ENCODE assay signal across 13 mouse cellular contexts in the genomic region with DNA sequence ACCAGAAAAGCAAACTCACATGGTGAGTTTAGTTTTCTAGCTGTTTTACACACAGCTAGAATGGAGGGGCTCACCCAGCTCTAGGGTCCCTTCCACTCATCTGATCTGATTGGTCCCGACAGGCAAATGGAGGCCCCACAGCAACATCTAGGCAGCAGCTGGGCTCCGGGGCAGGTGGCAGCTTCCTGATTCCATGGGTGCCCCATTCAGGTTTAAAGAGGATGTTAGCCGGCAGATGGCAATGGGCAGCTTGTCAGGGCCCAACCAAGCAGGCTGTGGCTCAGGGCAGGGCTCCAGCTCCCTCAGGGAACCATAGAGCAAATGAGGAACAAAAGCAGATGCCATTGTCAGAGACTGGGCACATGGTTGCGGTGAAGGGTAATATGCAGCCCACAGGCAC. TPM values are rescaled to one million over a fixed set of nuclear protein-coding genes. Genes with fewer than 3 reads are reported as not detected.
A peak's percentile ranks its signal among the peaks of the same experiment; 100 is the strongest.
DNase-seq lines count a peak whose midpoint lies in the region; ATAC-seq and TF ChIP-seq lines count a peak whose summit lies in the region.
"Had no signal": no experiment of that assay in that cellular context is flagged by ENCODE, and none has a peak within 500 bp of the region (broad histone marks: within the 10 kb centered on the region; RNA-seq: fewer than 3 reads in every experiment).

No protein-coding gene starts in this region.

- no peak overlapping the region for H3K4me2 ChIP-seq in kidney, embryonic 16.5 days (replicated peaks; ENCODE audit: low read depth, low read length)
- H3K4me2 ChIP-seq: limb, embryonic 13.5 days; lung, embryonic 14.5 days had no signal

- no peak for TF ChIP-seq CTCF in brain, embryonic 14.5 days (IDR thresholded peaks at IDR 0.05; ENCODE audit: borderline replicate concordance, extremely low read depth, insufficient read depth, insufficient read length)

- H3K4me1 ChIP-seq in kidney, embryonic 16.5 days (ENCODE audit: insufficient read depth, low read length) = no peaks in the 10 kb centered on the region
- H3K4me1 ChIP-seq: limb, embryonic 13.5 days had no signal

- H3K27me3 ChIP-seq in kidney, embryonic 16.5 days (ENCODE audit: insufficient read depth, low read length) = no peaks in the 10 kb centered on the region
- H3K27me3 ChIP-seq: limb, embryonic 13.5 days had no signal

- no peak overlapping the region for H3K4me3 ChIP-seq in kidney, embryonic 16.5 days (ENCODE audit: low read length)
- H3K4me3 ChIP-seq: limb, embryonic 13.5 days had no signal

- ATAC-seq in hematopoietic stem cell, adult 5-6 weeks (replicated peaks in 1 of 2; ENCODE audit: insufficient read depth in 1 of 2, low FRiP score in 2 of 2, low TSS enrichment in 1 of 2, low read depth in 1 of 2, poor library complexity in 2 of 2, severe bottlenecking in 2 of 2) = peak; percentile 99 to 100
- ATAC-seq in kidney, embryonic 16.5 days (ENCODE audit: low FRiP score, low TSS enrichment) = no peak
- ATAC-seq: midbrain, embryonic 16.5 days had no signal

- no peaks in the 10 kb centered on the region for H3K36me3 ChIP-seq in kidney, embryonic 16.5 days (ENCODE audit: insufficient read depth, low read length)
- H3K36me3 ChIP-seq: limb, embryonic 13.5 days had no signal

- no peaks in the 10 kb centered on the region for H3K9me3 ChIP-seq in kidney, embryonic 16.5 days (ENCODE audit: low read length)
- H3K9me3 ChIP-seq: limb, embryonic 13.5 days had no signal

- no peak overlapping the region for H3K27ac ChIP-seq in kidney, embryonic 16.5 days (ENCODE audit: low read length)
- H3K27ac ChIP-seq: limb, embryonic 13.5 days had no signal

- DNase-seq in layer of hippocampus, postnatal 14 days (ENCODE audit: low spot score in 2 of 2) = peak; percentile 28 to 30
- DNase-seq in layer of hippocampus, adult 8-10 months (ENCODE audit: low spot score in 2 of 2) = no peak
- peak; percentile 61 for DNase-seq in brain, embryonic 14.5 days (ENCODE audit: low read depth)
- DNase-seq in cerebellum, adult 18-20 months = peak; percentile 35 to 40
- DNase-seq in lung, postnatal 25 days (ENCODE audit: low spot score) = no peak
- DNase-seq: adrenal gland, postnatal 14 days; kidney, adult 18-20 months; lung, embryonic 14.5 days had no signal

- 86% methylated on average over 4 of the region's 4 CpGs for WGBS in kidney, embryonic 16.5 days

- no peak for TF ChIP-seq POLR2A in brain, embryonic 14.5 days (IDR thresholded peaks at IDR 0.05; ENCODE audit: borderline replicate concordance, extremely low read depth, insufficient read depth, insufficient read length, poor library complexity, severe bottlenecking)

- no peak overlapping the region for H3K9ac ChIP-seq in kidney, embryonic 16.5 days (replicated peaks; ENCODE audit: low read length)
- H3K9ac ChIP-seq: limb, embryonic 13.5 days; lung, embryonic 14.5 days had no signal

RNA-seq across cellular contexts. Expression of a gene that starts 41.3 kb away (rescaled TPM):
- total RNA-seq in layer of hippocampus, postnatal 14 days (2021) = 1 to 10 TPM in 1 of 2 experiments, under 1 TPM in 1; 0.81 to 1.0 TPM
- 1 to 10 TPM in 1 of 4 experiments, under 1 TPM in 3; 0.58 to 1.8 (median 0.81) TPM for total RNA-seq in layer of hippocampus, adult 8-10 months (2022)
- 0.53 and 0.59 TPM in 2 replicates for polyA plus RNA-seq in brain, embryonic 14.5 days (2012; rRNA removed)
- not detected in 2 replicates for total RNA-seq in hematopoietic stem cell, adult 5-6 weeks (2017)
- 0.12 TPM in 1 of 2 replicates, not detected in the other for polyA plus RNA-seq in kidney, embryonic 16.5 days (2015; fragmentation: Nextera tagmentation; extraction: Ambion mirVana)
- total RNA-seq: adrenal gland, postnatal 14 days; gastrocnemius, postnatal 4 days had no signal
- polyA plus RNA-seq: lung, embryonic 14.5 days had no signal

Comparison
In these comparisons a context has a peak if more than half of its experiments do, and no peak if none do; other contexts are left out.
1. DNase-seq: peak in layer of hippocampus, postnatal 14 days (2 of 2), brain, embryonic 14.5 days (single experiment) and cerebellum, adult 18-20 months (2 of 2); none in layer of hippocampus, adult 8-10 months (0 of 2) and lung, postnatal 25 days (single experiment).